8 mouse cellular contexts compared by ENCODE assay signal in genomic region chr4:137707216-137707990, GRCm38 (mm10). TPM values are rescaled to one million over a fixed set of nuclear protein-coding genes. Genes with fewer than 3 reads are reported as not detected.
DNase-seq lines count a peak whose midpoint lies in the region; ATAC-seq and TF ChIP-seq lines count a peak whose summit lies in the region.

No protein-coding gene starts in this region.

- H3K4me1 ChIP-seq in intestine, embryonic 15.5 days (replicated peaks): peaks cover 28% of the 10 kb centered on the region
- H3K4me1 ChIP-seq in liver, embryonic 11.5 days (replicated peaks; ENCODE audit: control insufficient read depth, insufficient read depth, low read length): peaks cover 3% of the 10 kb centered on the region
- no peaks in the 10 kb centered on the region; the same call in 1 of the 2 replicates for H3K4me1 ChIP-seq in stomach, postnatal 0 days (replicated peaks; ENCODE audit: control insufficient read depth, insufficient read depth)

- no peak for TF ChIP-seq CTCF in stomach, postnatal 0 days (IDR thresholded peaks at IDR 0.05; ENCODE audit: low read depth)

- H3K9ac ChIP-seq in intestine, embryonic 15.5 days: peak overlapping the region; percentile 85
- H3K9ac ChIP-seq in liver, embryonic 11.5 days (ENCODE audit: low read depth, low read length): peak overlapping the region; percentile 15; the same call in 1 of the 2 replicates
- H3K9ac ChIP-seq in stomach, postnatal 0 days (ENCODE audit: low read length): peak overlapping the region; percentile 69

- no peaks in the 10 kb centered on the region for H3K27me3 ChIP-seq in intestine, embryonic 15.5 days (replicated peaks)
- peaks cover 17% of the 10 kb centered on the region for H3K27me3 ChIP-seq in liver, embryonic 11.5 days (replicated peaks; ENCODE audit: control insufficient read depth, insufficient read depth, low read length)
- no peaks in the 10 kb centered on the region for H3K27me3 ChIP-seq in stomach, postnatal 0 days (ENCODE audit: control insufficient read depth, insufficient read depth, low read length)

- peak; percentile 87 for ATAC-seq in intestine, embryonic 15.5 days
- peak; percentile 82 for ATAC-seq in liver, embryonic 11.5 days (replicated peaks; ENCODE audit: low FRiP score)
- peak; percentile 72 for ATAC-seq in stomach, postnatal 0 days (ENCODE audit: low FRiP score, low TSS enrichment)

- peak overlapping the region; percentile 63 for H3K4me3 ChIP-seq in intestine, embryonic 15.5 days (replicated peaks)
- H3K4me3 ChIP-seq in liver, embryonic 11.5 days (ENCODE audit: low read depth, low read length): peak overlapping the region; percentile 54
- H3K4me3 ChIP-seq in stomach, postnatal 0 days (ENCODE audit: low read depth, low read length): peak overlapping the region; percentile 54

- H3K36me3 ChIP-seq in intestine, embryonic 15.5 days: no peaks in the 10 kb centered on the region
- H3K36me3 ChIP-seq in liver, embryonic 11.5 days (ENCODE audit: control insufficient read depth, insufficient read depth, low read length): no peaks in the 10 kb centered on the region
- no peaks in the 10 kb centered on the region for H3K36me3 ChIP-seq in stomach, postnatal 0 days (ENCODE audit: control insufficient read depth, insufficient read depth, low read length)

- 3% methylated on average over 47 of the region's 52 CpGs for WGBS in intestine, embryonic 15.5 days
- 4% methylated on average over 52 of the region's 52 CpGs for WGBS in liver, embryonic 11.5 days
- 5% methylated on average over 40 of the region's 52 CpGs for WGBS in stomach, postnatal 0 days

- peak overlapping the region; percentile 95 for H3K4me2 ChIP-seq in intestine, embryonic 15.5 days (replicated peaks)
- H3K4me2 ChIP-seq in liver, embryonic 11.5 days: peak overlapping the region; percentile 69
- H3K4me2 ChIP-seq in stomach, postnatal 0 days (replicated peaks; ENCODE audit: low read depth): peak overlapping the region; percentile 81

- H3K9me3 ChIP-seq in intestine, embryonic 15.5 days: no peaks in the 10 kb centered on the region
- no peaks in the 10 kb centered on the region for H3K9me3 ChIP-seq in liver, embryonic 11.5 days (ENCODE audit: control insufficient read depth, low read length)
- H3K9me3 ChIP-seq in stomach, postnatal 0 days (ENCODE audit: control insufficient read depth, low read length): no peaks in the 10 kb centered on the region

- DNase-seq in layer of hippocampus, adult 11-12 months (ENCODE audit: low spot score): peak; percentile 68
- DNase-seq in layer of hippocampus, adult 9-11 months: no peak
- peak; percentile 92 for DNase-seq in embryo, embryonic 10 days (ENCODE audit: low spot score)
- DNase-seq in heart, adult 11 months: peak; percentile 98
- peak; percentile 84 for DNase-seq in liver, embryonic 11.5 days (ENCODE audit: low spot score)
- DNase-seq in natural killer cell, adult 2 months (ENCODE audit: low spot score in 2 of 2): peak; percentile 49 to 79
- peak; percentile 96 for DNase-seq in stomach, postnatal 0 days (ENCODE audit: low spot score)

- H3K27ac ChIP-seq in intestine, embryonic 15.5 days: peak overlapping the region; percentile 84
- peak overlapping the region; percentile 30 for H3K27ac ChIP-seq in liver, embryonic 11.5 days (ENCODE audit: low read depth, low read length)
- peak overlapping the region; percentile 83 for H3K27ac ChIP-seq in stomach, postnatal 0 days (replicated peaks)

- TF ChIP-seq EP300 in stomach, postnatal 0 days (optimal IDR thresholded peaks at IDR 0.05): no peak

RNA-seq across cellular contexts. Expression of gene Rap1gap, which starts 42.9 kb away (rescaled TPM):
- 22.7 and 47.2 TPM in 2 replicates for polyA plus RNA-seq in intestine, embryonic 15.5 days (2015; fragmentation: Nextera tagmentation; extraction: Ambion mirVana)
- 3.2 and 4.1 TPM in 2 replicates for polyA plus RNA-seq in liver, embryonic 11.5 days (2014; fragmentation: Nextera tagmentation; extraction: Ambion mirVana)
- polyA plus RNA-seq in stomach, postnatal 0 days (2015; fragmentation: Nextera tagmentation; extraction: Ambion mirVana): 70.1 and 73.0 TPM in 2 replicates

Comparison
In these comparisons a context has a peak if more than half of its experiments do, and no peak if none do; other contexts are left out.
1. H3K27ac ChIP-seq: peak in every context shown above with its lines; median percentile 84 in intestine, embryonic 15.5 days; 83 in stomach, postnatal 0 days; 30 in liver, embryonic 11.5 days.
2. H3K9ac ChIP-seq: peak in every context shown above with its lines; median percentile 85 in intestine, embryonic 15.5 days; 69 in stomach, postnatal 0 days; 15 in liver, embryonic 11.5 days.